In the genomic region with DNA sequence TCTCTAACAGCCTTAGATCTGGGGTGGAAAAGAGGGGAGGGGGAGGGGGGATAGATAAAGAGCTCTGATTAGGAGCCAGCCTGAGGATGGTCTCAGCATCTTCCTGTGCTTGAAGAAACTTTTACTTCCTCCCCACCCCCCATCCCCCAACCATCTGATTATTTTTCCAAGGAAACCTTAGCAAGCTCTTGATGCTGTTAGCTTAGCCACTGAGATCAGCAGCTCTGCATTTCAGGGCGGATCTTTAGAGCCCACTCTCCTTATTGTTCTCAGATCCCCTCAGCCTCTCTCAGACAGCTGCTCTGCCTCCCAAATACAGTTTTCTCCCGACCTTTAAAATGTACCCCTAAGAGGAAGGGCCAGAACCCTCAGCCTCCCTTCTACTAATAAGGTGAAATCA, we compare ENCODE assay signal across 8 mouse cellular contexts. TPM values are rescaled to one million over a fixed set of nuclear protein-coding genes. Genes with fewer than 3 reads are reported as not detected.
A peak's percentile ranks its signal among the peaks of the same experiment; 100 is the strongest.
DNase-seq lines count a peak whose midpoint lies in the region; ATAC-seq and TF ChIP-seq lines count a peak whose summit lies in the region.

No protein-coding gene starts in this region.

- no peaks in the 10 kb centered on the region for H3K27me3 ChIP-seq in intestine, embryonic 14.5 days (replicated peaks; ENCODE audit: control insufficient read depth, insufficient read depth, low read length)
- peaks cover 4% of the 10 kb centered on the region; the same call in 1 of the 2 replicates for H3K27me3 ChIP-seq in intestine, postnatal 0 days (replicated peaks; ENCODE audit: control insufficient read depth, insufficient read depth, low read length)
- H3K27me3 ChIP-seq in forebrain, embryonic 11.5 days (ENCODE audit: control insufficient read depth, insufficient read depth, low read length): peaks cover 25% of the 10 kb centered on the region
- H3K27me3 ChIP-seq in intestine, embryonic 15.5 days (replicated peaks): no peaks in the 10 kb centered on the region
- H3K27me3 ChIP-seq in neural tube, embryonic 13.5 days: peaks cover 9% of the 10 kb centered on the region
- H3K27me3 ChIP-seq in liver, postnatal 0 days (ENCODE audit: insufficient read depth, low read length): peaks cover 50% of the 10 kb centered on the region

- peaks cover 50% of the 10 kb centered on the region for H3K4me1 ChIP-seq in intestine, embryonic 14.5 days (replicated peaks; ENCODE audit: control insufficient read depth, insufficient read depth, low read length)
- no peaks in the 10 kb centered on the region for H3K4me1 ChIP-seq in intestine, postnatal 0 days (replicated peaks; ENCODE audit: control insufficient read depth, insufficient read depth, low read length)
- peaks cover 24% of the 10 kb centered on the region for H3K4me1 ChIP-seq in forebrain, embryonic 11.5 days (replicated peaks; ENCODE audit: control insufficient read depth, insufficient read depth, low read length)
- H3K4me1 ChIP-seq in intestine, embryonic 15.5 days (replicated peaks): peaks cover 30% of the 10 kb centered on the region
- H3K4me1 ChIP-seq in neural tube, embryonic 13.5 days (replicated peaks): peaks cover 52% of the 10 kb centered on the region
- no peaks in the 10 kb centered on the region for H3K4me1 ChIP-seq in liver, postnatal 0 days (ENCODE audit: insufficient read depth)

- no peaks in the 10 kb centered on the region for H3K9me3 ChIP-seq in intestine, embryonic 14.5 days (ENCODE audit: control insufficient read depth, low read length)
- no peaks in the 10 kb centered on the region for H3K9me3 ChIP-seq in intestine, postnatal 0 days (ENCODE audit: control insufficient read depth)
- no peaks in the 10 kb centered on the region for H3K9me3 ChIP-seq in forebrain, embryonic 11.5 days (ENCODE audit: control insufficient read depth, low read length)
- H3K9me3 ChIP-seq in intestine, embryonic 15.5 days: no peaks in the 10 kb centered on the region
- no peaks in the 10 kb centered on the region for H3K9me3 ChIP-seq in neural tube, embryonic 13.5 days
- H3K9me3 ChIP-seq in liver, postnatal 0 days (ENCODE audit: low read length): no peaks in the 10 kb centered on the region

- no peak for TF ChIP-seq EP300 in liver, postnatal 0 days (IDR thresholded peaks at IDR 0.05; ENCODE audit: low read depth)

- WGBS in intestine, embryonic 14.5 days: 9% methylated on average over 2 of the region's 2 CpGs
- 43% methylated on average over 2 of the region's 2 CpGs for whole genome bisulfite sequencing in intestine, postnatal 0 days
- 2% methylated on average over 2 of the region's 2 CpGs for WGBS in forebrain, embryonic 11.5 days
- WGBS in intestine, embryonic 15.5 days: 14% methylated on average over 2 of the region's 2 CpGs
- 2% methylated on average over 2 of the region's 2 CpGs for WGBS in neural tube, embryonic 13.5 days
- WGBS in liver, postnatal 0 days (ENCODE audit: insufficient replicate concordance): 11% methylated on average over 2 of the region's 2 CpGs

- no peak overlapping the region for H3K9ac ChIP-seq in intestine, embryonic 14.5 days (ENCODE audit: low read length)
- H3K9ac ChIP-seq in intestine, postnatal 0 days (ENCODE audit: low read depth, low read length): no peak overlapping the region
- H3K9ac ChIP-seq in forebrain, embryonic 11.5 days (ENCODE audit: low read length): no peak overlapping the region
- H3K9ac ChIP-seq in intestine, embryonic 15.5 days: no peak overlapping the region
- H3K9ac ChIP-seq in neural tube, embryonic 13.5 days: peak overlapping the region; percentile 94
- H3K9ac ChIP-seq in liver, postnatal 0 days (replicated peaks): no peak overlapping the region

- peaks cover 31% of the 10 kb centered on the region for H3K36me3 ChIP-seq in intestine, embryonic 14.5 days (ENCODE audit: control insufficient read depth, insufficient read depth, low read length)
- H3K36me3 ChIP-seq in intestine, postnatal 0 days (ENCODE audit: control insufficient read depth, insufficient read depth): peaks cover 11% of the 10 kb centered on the region; the same call in 1 of the 2 replicates
- H3K36me3 ChIP-seq in forebrain, embryonic 11.5 days (ENCODE audit: control insufficient read depth, insufficient read depth, low read length): no peaks in the 10 kb centered on the region
- H3K36me3 ChIP-seq in intestine, embryonic 15.5 days: peaks cover 14% of the 10 kb centered on the region
- peaks cover 40% of the 10 kb centered on the region for H3K36me3 ChIP-seq in neural tube, embryonic 13.5 days
- H3K36me3 ChIP-seq in liver, postnatal 0 days (replicated peaks; ENCODE audit: insufficient read depth, low read length): no peaks in the 10 kb centered on the region

- DNase-seq in intestine, embryonic 14.5 days (ENCODE audit: low spot score): no peak
- no peak for DNase-seq in forebrain, embryonic 11.5 days (ENCODE audit: low spot score)
- DNase-seq in spleen, postnatal 4 days (ENCODE audit: low spot score in 2 of 2): no peak
- no peak for DNase-seq in adrenal gland, postnatal 14 days
- DNase-seq in liver, postnatal 0 days: no peak

- no peak overlapping the region for H3K4me3 ChIP-seq in intestine, embryonic 14.5 days (ENCODE audit: low read depth, low read length)
- H3K4me3 ChIP-seq in intestine, postnatal 0 days (ENCODE audit: low read depth, low read length): no peak overlapping the region
- no peak overlapping the region for H3K4me3 ChIP-seq in forebrain, embryonic 11.5 days (ENCODE audit: low read depth, low read length)
- H3K4me3 ChIP-seq in intestine, embryonic 15.5 days (replicated peaks): no peak overlapping the region
- H3K4me3 ChIP-seq in neural tube, embryonic 13.5 days: peak overlapping the region; percentile 83
- no peak overlapping the region for H3K4me3 ChIP-seq in liver, postnatal 0 days (ENCODE audit: low read depth, low read length)

- peak overlapping the region; percentile 37 for H3K4me2 ChIP-seq in intestine, embryonic 14.5 days (ENCODE audit: low read length)
- no peak overlapping the region for H3K4me2 ChIP-seq in intestine, postnatal 0 days (replicated peaks; ENCODE audit: low read depth)
- peak overlapping the region; percentile 15; the same call in 1 of the 2 replicates for H3K4me2 ChIP-seq in forebrain, embryonic 11.5 days (ENCODE audit: low read depth, low read length, severe bottlenecking)
- H3K4me2 ChIP-seq in intestine, embryonic 15.5 days (replicated peaks): peak overlapping the region; percentile 20; the same call in 1 of the 2 replicates
- peak overlapping the region; percentile 77 for H3K4me2 ChIP-seq in neural tube, embryonic 13.5 days
- no peak overlapping the region for H3K4me2 ChIP-seq in liver, postnatal 0 days (ENCODE audit: low read depth, low read length)

- no peak for ATAC-seq in intestine, embryonic 14.5 days (replicated peaks; ENCODE audit: low FRiP score, low TSS enrichment, low read depth)
- ATAC-seq in intestine, postnatal 0 days: no peak
- no peak for ATAC-seq in forebrain, embryonic 11.5 days (replicated peaks; ENCODE audit: low FRiP score)
- no peak for ATAC-seq in intestine, embryonic 15.5 days
- ATAC-seq in neural tube, embryonic 13.5 days (ENCODE audit: low read depth): no peak
- ATAC-seq in liver, postnatal 0 days: no peak

- H3K27ac ChIP-seq in intestine, embryonic 14.5 days (ENCODE audit: low read depth): peak overlapping the region; percentile 60
- H3K27ac ChIP-seq in intestine, postnatal 0 days (ENCODE audit: low read depth, low read length): no peak overlapping the region
- H3K27ac ChIP-seq in forebrain, embryonic 11.5 days (ENCODE audit: low read depth, low read length): peak overlapping the region; percentile 25; the same call in 1 of the 2 replicates
- peak overlapping the region; percentile 49 for H3K27ac ChIP-seq in intestine, embryonic 15.5 days
- peak overlapping the region; percentile 64 for H3K27ac ChIP-seq in neural tube, embryonic 13.5 days (replicated peaks)
- H3K27ac ChIP-seq in liver, postnatal 0 days (ENCODE audit: low read depth): no peak overlapping the region

- TF ChIP-seq CTCF in intestine, postnatal 0 days (IDR thresholded peaks at IDR 0.05; ENCODE audit: low read depth): no peak
- no peak for TF ChIP-seq CTCF in liver, postnatal 0 days (IDR thresholded peaks at IDR 0.05; ENCODE audit: low read depth)

RNA-seq across cellular contexts. Expression of a gene that starts 4.4 kb away (rescaled TPM):
- polyA plus RNA-seq in intestine, embryonic 14.5 days (2014; fragmentation: Nextera tagmentation; extraction: Ambion mirVana): 20.2 and 20.7 TPM in 2 replicates
- 3.4 and 3.5 TPM in 2 replicates for polyA plus RNA-seq in intestine, postnatal 0 days (2015; fragmentation: Nextera tagmentation; extraction: Ambion mirVana)
- 17.2 and 17.3 TPM in 2 replicates for polyA plus RNA-seq in forebrain, embryonic 11.5 days (2014; fragmentation: Nextera tagmentation; extraction: Ambion mirVana)
- 12.8 and 14.2 TPM in 2 replicates for polyA plus RNA-seq in intestine, embryonic 15.5 days (2015; fragmentation: Nextera tagmentation; extraction: Ambion mirVana)
- 27.8 and 30.3 TPM in 2 replicates for polyA plus RNA-seq in neural tube, embryonic 13.5 days (2015; fragmentation: Nextera tagmentation; extraction: Ambion mirVana)
- total RNA-seq in adrenal gland, postnatal 14 days (2021): 5.9 and 6.6 TPM in 2 replicates
- 0.28 and 0.37 TPM in 2 replicates for polyA plus RNA-seq in liver, postnatal 0 days (2015; fragmentation: Nextera tagmentation; extraction: Ambion mirVana)

Comparison
In these comparisons a context has a peak if more than half of its experiments do, and no peak if none do; other contexts are left out.
1. H3K27ac ChIP-seq: peak in intestine, embryonic 14.5 days (single experiment), forebrain, embryonic 11.5 days (single experiment), intestine, embryonic 15.5 days (single experiment) and neural tube, embryonic 13.5 days (single experiment); none in intestine, postnatal 0 days (single experiment) and liver, postnatal 0 days (single experiment).
2. H3K4me2 ChIP-seq: peak in intestine, embryonic 14.5 days (single experiment), forebrain, embryonic 11.5 days (single experiment), intestine, embryonic 15.5 days (single experiment) and neural tube, embryonic 13.5 days (single experiment); none in intestine, postnatal 0 days (single experiment) and liver, postnatal 0 days (single experiment).